Mouse (Mus musculus) ovary, postnatal 14 days (tissue): ENCODE data around the gene Slc5a10.
A peak's percentile ranks its signal among the peaks of the same experiment; 100 is the strongest.

Source experiments
- DNase-seq: peaks from one replicate; pipeline ENCODE4 v3.0.0; 2022; ENCODE audit warnings: low spot score

Gene Slc5a10

DNA sequence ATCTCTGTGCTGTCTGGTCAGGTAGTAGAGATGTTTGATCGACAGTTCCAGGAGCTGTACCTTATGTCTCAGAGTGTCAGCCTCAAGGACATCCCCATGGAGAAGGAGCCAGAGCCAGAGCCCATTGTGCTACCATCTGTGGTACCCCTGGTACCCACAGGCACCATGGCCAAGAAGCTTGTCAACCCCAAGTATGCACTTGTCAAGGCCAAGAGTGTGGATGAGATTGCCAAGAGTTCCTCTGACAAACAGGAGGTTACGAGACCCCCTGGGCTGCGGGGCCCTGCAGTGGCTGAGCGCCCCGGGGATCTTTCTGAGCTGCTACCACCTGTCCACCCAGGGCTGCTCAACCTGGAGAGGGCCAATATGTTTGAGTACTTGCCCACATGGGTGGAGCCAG is 18.1 kb downstream of the Slc5a10 start:
- no peak for DNase-seq

GRCm38 (mm10) chr11:61701696-61702095 is 18.9 kb downstream of the Slc5a10 start:
- DNase-seq = no peak

DNA sequence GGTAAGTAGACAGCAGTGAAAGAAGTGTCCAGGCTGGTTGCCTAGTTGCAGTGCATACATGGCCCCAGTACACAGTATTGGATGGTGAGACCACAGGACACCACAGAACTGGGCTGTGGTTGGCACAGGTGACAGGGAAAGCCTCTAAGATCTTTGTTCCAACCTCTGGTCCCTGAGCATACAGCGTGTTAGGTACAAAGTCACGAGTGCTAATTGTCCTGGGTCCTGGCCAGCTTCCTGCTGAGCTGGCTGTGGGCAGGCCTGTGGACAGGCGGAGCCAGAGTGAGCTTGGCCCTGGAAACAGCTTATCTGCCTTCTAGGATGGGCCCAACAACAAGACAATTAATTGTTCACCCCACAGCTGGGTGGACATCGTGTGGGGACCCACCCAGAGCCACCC is 20.7 kb downstream of the Slc5a10 start:
- no peak for DNase-seq

- DNase-seq = no peak
These were observed 21.2 kb downstream of the Slc5a10 start for GRCm38 (mm10) chr11:61699460-61699859.

- no peak for DNase-seq
These were observed 21.8 kb downstream of the Slc5a10 start for GRCm38 (mm10) chr11:61698852-61699251.

DNA sequence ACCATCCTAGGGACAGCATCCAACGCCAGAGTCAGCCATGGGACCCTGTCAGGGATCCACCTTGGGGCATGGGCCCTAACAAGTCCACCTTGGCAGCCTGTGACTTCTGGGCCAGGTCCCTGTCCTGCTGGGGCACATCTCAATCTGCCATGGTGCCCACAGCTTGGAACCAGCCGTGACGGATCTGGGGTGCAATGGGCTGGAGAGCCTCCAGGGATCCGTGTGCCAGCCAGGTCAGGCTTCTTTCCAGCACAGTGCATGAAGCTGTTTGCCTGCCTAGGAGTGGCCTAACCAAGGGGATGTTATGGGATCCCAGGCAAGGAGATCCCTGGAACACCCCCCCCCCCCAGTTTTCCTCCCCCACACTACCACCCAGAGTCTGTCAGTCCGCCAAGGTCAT is 27.6 kb downstream of the Slc5a10 start:
- DNase-seq = no peak

DNA sequence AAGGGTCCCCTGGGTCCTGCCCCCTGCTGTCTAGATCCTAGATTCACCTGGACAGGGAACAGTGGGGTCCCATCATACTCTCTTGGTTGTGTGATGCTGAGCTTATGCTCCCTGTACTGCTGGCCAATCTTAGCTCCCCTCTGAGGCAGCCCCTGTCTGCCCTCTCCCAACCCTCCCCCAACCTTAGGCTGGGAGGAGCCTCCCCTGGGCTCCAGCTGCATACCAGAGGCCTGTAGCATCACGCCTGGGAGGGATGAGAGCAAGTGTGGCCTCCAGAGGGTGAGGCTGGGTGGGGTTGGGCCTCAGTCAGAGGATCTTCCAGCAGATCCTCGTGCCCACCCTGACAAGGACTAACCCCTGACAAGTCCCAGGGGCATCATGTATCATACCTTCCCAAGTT is 33.0 kb downstream of the Slc5a10 start:
- no peak for DNase-seq

DNA sequence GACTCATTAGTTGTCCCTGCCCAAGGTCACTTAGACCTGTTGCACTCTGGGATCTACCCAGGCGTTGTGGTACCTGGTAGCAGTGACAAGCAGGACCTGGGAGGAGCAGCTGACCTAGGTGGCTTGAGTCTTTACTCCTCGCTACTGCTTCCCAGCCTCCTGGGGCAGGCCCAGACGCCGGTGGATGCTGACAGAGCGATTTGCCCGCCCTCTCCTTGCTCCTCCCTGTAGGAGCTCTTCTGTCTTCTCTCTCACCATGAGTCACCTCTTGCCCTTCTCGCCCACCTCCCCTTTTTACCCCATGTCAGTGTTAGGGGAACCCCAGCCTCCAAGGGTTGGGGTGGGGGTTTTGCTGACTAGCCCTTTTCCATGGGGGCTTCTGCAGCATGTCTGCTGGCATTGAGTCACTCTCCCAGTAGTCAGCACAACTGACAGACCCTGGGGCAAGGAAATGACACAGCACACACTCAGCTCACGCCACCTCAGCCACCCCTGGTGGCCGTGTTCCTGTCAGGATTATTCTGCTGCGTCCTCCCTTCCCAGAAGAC is 33.6 kb downstream of the Slc5a10 start:
- no peak for DNase-seq

DNA sequence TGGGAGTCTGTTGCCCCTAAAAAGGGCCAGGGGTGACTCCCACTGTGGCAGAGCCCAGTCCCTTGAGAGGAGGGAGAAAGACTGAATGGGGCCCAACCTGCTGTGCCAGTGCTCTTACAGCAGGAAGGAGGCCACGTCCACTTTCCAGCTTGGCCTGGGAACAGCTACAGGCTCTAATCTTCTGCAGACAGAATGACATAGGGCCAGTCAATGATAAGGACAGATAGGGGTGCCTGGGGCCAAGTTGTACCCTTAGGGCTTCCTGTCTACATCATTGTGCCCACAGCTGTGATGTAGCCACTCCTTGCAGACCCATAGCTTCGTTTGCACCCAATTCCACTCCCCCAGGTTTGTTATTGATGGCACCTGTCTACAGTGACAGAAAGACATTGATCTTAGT is 34.5 kb downstream of the Slc5a10 start:
- no peak for DNase-seq

DNA sequence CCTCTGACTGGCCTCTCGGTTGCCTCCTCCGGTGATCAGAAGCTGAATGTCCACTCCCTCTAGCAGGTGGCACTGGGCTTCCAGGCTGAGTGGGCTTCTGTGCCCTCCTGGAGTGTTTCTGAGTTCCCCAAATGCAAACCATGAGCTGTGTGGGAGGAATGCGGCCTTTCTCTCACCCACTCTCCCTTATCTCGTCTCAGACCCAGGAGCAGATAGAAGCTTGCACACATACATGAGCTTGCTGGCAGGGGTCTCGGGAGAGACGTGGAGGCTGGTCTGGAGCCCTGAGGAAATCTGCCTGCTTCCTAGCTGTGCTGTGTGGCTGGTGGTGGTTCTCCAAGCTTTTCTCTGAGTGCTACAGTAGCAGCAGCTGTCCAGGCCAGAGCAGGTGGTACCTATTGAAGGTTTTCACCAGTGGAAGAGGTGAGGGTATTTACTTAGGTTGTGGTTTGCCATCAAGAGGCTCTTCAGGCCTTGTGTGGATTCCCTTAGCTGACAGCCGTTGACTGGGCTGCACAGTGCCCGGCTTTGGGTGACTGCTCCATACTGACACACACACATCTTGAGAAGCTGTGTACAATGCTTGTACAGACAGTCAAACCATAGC is 35.4 kb downstream of the Slc5a10 start:
- DNase-seq = no peak

DNA sequence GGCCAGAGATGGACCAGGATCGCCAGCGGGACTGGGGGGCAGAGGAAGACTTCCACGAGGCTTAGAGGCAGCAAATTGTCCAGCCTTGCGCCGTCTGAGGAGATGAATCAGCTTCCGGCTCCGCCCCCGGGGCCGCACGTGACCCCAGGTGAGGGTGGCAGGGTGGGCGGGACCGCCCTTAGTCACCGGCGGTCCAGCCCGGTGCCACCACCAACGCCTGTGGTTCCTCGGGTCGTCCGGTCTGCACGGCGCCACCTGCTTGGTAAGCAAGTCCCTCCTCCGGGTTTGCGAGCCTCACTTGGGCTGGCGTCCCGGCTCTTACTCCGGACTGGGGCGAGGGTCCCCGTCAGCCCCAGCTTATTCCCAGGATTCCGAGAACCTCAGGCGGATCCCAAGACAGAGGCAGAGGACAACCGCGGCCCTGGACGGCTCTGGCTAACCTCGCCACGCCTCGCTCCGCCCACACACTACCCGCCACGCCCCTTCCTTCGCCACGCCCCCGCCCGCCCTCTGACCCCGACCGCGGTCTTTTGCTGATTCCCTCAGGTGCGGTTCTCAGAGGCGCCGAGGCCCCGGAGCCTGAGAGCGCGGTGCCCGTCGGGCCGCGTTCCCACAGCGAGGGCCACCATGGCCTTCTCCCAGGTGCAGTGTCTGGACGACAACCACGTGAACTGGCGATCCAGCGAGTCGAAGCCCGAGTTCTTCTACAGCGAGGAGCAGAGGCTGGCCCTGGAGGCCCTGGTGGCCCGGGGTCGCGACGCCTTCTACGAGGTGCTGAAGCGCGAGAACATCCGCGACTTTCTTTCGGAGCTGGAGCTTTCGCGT is 36.5 kb downstream of the Slc5a10 start, which contains the start of gene Fam83g:
Gene Fam83g (plus strand): TSS at position 185 of the 825 bp plus-strand sequence.
- DNase-seq = peak; percentile 60

- DNase-seq = no peak
These were observed 41.3 kb downstream of the Slc5a10 start for GRCm38 (mm10) chr11:61679091-61679866.

GRCm38 (mm10) chr11:61677709-61678108 is 42.9 kb downstream of the Slc5a10 start:
- DNase-seq = no peak

DNA sequence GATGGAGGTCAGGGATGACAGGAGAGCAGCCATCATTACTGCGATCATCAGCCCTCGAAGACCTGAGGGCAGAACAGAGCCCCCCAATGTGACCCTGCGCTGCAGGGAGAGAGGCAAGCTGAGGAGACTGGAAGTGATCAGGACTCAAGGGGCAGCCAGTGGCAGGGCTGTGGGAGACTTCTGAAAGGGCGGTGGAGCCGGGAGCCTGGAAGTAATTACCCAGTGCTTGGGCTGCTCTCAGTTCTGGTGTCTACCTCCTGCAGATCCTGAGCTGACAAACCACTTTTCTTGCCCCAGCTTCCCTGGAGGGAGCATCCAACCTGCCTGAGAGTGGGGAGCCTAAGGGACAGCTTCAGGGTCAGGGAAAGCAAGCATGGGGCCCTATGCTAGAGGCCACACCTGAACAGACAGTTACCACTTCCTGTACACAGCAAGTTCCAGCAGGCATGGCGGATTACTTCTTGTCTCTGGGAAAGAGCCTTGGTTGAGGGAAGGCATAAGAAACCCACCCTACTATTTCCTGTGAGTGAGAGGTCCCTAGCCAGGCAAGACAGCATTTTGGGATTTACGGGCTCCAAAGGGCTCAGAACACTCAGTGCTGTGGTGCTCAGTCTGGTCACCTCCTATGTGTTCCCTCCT is 44.3 kb downstream of the Slc5a10 start:
- DNase-seq = no peak

DNA sequence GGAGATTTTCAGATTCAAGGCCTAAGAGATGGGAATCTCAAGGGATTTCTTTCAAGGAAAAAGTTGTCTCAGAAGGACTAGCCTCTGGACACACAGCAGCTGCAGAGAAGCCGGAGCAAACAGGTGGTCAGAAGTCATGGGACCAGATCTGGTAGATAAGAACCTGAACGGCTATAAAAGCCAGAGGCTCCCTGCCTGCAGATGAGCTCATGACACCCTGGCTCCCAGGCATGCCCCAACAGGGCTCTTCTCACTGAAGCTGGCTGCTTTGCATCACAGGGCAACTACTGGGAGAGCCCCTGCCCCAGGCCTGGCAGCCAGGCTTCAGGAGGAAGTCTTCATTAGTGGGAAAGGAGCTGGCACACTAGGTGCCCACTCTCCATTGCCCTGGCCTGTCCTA is 45.3 kb downstream of the Slc5a10 start:
- DNase-seq = no peak

- DNase-seq = no peak
These were observed 45.8 kb downstream of the Slc5a10 start for GRCm38 (mm10) chr11:61674839-61675159.

- no peak for DNase-seq
These were observed 46.3 kb downstream of the Slc5a10 start for GRCm38 (mm10) chr11:61674151-61674838.

- DNase-seq = no peak
These were observed 46.9 kb downstream of the Slc5a10 start for GRCm38 (mm10) chr11:61673686-61674085.

GRCm38 (mm10) chr11:61671781-61672383 is 48.7 kb downstream of the Slc5a10 start:
- no peak for DNase-seq

DNA sequence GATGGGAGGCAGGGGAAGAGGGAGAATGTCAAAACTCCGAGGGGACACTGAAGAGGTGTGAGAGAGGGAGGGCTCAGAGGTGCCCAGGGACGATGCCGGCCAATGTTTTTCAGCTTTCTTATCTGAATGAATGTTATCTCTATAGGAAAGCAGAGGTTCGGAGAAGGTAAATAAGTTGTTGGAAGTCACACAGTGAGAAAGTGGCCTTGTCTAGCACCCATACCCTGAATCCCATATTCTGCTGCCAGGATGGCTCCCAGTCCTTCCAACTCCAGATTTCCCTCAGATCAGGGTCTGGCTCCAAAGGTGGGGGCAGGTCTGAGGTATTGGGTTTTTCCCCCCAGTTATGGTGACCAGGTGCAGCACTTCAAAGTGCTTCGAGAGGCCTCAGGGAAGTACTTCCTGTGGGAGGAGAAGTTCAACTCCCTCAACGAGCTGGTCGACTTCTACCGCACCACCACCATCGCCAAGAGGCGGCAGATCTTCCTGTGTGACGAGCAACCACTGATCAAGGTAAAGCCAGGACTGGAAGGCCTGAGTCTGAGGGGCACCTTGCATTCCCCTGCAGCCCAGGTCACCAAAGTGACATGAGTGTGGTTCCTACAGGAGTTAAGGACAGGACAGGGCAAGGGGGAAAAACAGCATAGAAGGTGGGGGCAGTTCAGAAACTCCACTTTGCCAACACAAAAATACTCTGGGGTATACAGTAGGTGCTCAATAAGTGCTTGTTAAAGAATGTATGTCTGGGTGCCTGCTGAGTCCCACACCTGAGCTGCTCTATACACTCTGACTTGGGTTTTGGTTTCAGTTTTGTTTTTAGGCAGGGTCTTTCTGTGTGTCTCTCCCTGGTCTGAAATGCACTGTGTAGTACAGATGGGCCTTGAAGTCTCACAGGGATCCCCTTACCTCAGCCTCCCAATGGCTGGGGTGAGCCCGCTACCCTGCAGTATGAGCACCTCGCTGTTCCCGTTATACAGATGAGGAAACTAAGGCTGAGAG is 50.8 kb downstream of the Slc5a10 start:
- DNase-seq = no peak
